Mouse (Mus musculus) heart, embryonic 11.5 days (tissue): ENCODE measurements around the gene Egfem1. TPM values are rescaled to one million over a fixed set of nuclear protein-coding genes. Genes with fewer than 3 reads are reported as not detected.

ENCODE experiments used
- ATAC-seq: fragments of 200-750 bp; cut with Nextera tagmentation; replicated peaks from 2 replicates; pipeline ENCODE4 v1.8.0; 2017; ENCODE audit warnings: moderate library complexity; ENCODE audit not compliant: insufficient number of reproducible peaks, low FRiP score, low TSS enrichment
- H3K27ac ChIP-seq: fragments of 300-500 bp; sonication (generic); 2 replicates; pipeline ENCODE4 v1.5.1; 2014; ENCODE audit warnings: mild to moderate bottlenecking, low read depth, low read length
- H3K27me3 ChIP-seq: fragments of 300-500 bp; sonication (generic); 2 replicates; pipeline ENCODE4 v1.6.1; 2014; ENCODE audit warnings: mild to moderate bottlenecking, low read length, mixed read lengths; ENCODE audit not compliant: control insufficient read depth, insufficient read depth
- H3K36me3 ChIP-seq: fragments of 300-500 bp; sonication (generic); 2 replicates; pipeline ENCODE4 v1.6.1; 2014; ENCODE audit warnings: mild to moderate bottlenecking, low read length, moderate library complexity, mixed read lengths; ENCODE audit not compliant: control insufficient read depth, insufficient read depth
- H3K4me1 ChIP-seq: fragments of 300-500 bp; sonication (generic); 2 replicates; pipeline ENCODE4 v1.6.1; 2014; ENCODE audit warnings: low read length; ENCODE audit not compliant: control insufficient read depth, insufficient read depth
- H3K4me2 ChIP-seq: fragments of 300-500 bp; sonication (generic); 2 replicates; pipeline ENCODE4 v1.6.1; 2014; ENCODE audit warnings: mild to moderate bottlenecking, moderate library complexity
- H3K4me3 ChIP-seq: fragments of 300-500 bp; sonication (generic); 2 replicates; pipeline ENCODE4 v1.5.1; 2014; ENCODE audit warnings: low read depth, low read length
- H3K9ac ChIP-seq: fragments of 300-500 bp; sonication (generic); 2 replicates; pipeline ENCODE4 v1.6.1; 2014; ENCODE audit warnings: mild to moderate bottlenecking, low read depth, low read length, moderate library complexity
- H3K9me3 ChIP-seq: fragments of 300-500 bp; sonication (generic); replicated peaks from 2 replicates; pipeline ENCODE4 v1.6.1; 2016; ENCODE audit warnings: low read length; ENCODE audit not compliant: control insufficient read depth
- WGBS: fragments of 180-500 bp; shearing (Covaris S2); extraction: QIAGEN DNeasy Blood & Tissue Kit; methylation state at CpG from one replicate; pipeline ENCODE4 v1.1.7; 2014; ENCODE audit not compliant: insufficient replicate concordance; 5-methylcytosine and 5-hydroxymethylcytosine counted together
- polyA plus RNA-seq: library from polyadenylated mRNA; unstranded; fragments of >200 nt; fragmentation: Nextera tagmentation; extraction: Ambion mirVana; gene quantifications from 2 replicates; pipeline ENCODE4 v1.2.1, GENCODE M21; 2014

The Egfem1 gene
- polyA plus RNA-seq: 0.07 and 0.11 TPM in 2 replicates

- H3K4me2 ChIP-seq: peak within 1 kb of the TSS; percentile 93
- no peaks in the 10 kb centered on the region for H3K9me3 ChIP-seq
- no peaks in the 10 kb centered on the region for H3K36me3 ChIP-seq
- peaks cover 5% of the 10 kb centered on the region; the same call in 1 of the 2 replicates for H3K4me1 ChIP-seq
- H3K27ac ChIP-seq: no peak within 1 kb of the TSS
- peaks cover 40% of the 10 kb centered on the region for H3K27me3 ChIP-seq
- peak within 1 kb of the TSS; percentile 50 for H3K4me3 ChIP-seq
- WGBS: 7% methylated on average over 12 of the region's 12 CpGs
- no peak within 1 kb of the TSS for H3K9ac ChIP-seq
- no peak for ATAC-seq
Measured at GRCm38 (mm10) chr3:29081952-29082295, at the start of gene Egfem1. Gene Egfem1 (plus strand): TSS chr3:29082023.

DNA sequence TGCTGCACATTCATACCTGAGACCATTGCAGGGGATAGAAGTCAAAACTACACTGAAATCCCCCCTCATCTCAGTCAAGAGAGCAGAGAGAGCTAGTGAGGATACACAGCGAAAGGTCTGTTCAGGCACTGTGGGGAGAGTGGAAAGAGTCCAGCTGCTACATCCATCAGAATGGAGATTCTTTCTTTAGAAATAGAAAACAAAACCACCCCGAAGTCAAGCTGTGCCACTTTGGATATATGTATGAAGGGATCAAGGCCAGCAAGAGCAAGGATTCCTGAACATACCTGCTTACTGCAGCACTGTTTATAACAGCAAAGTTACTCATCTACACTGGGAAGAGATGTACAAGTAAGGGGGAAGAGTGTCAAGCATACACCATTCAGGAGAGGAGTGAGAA is 48.7 kb upstream of the Egfem1 start:
- no peaks in the 10 kb centered on the region for H3K4me1 ChIP-seq
- H3K9ac ChIP-seq: no peak overlapping the region
- no peaks in the 10 kb centered on the region for H3K27me3 ChIP-seq
- H3K9me3 ChIP-seq: no peaks in the 10 kb centered on the region
- no peak for ATAC-seq
- 68% methylated on average over 2 of the region's 2 CpGs for WGBS
- no peaks in the 10 kb centered on the region for H3K36me3 ChIP-seq
- no peak overlapping the region for H3K27ac ChIP-seq
- no peak overlapping the region for H3K4me2 ChIP-seq
- H3K4me3 ChIP-seq: no peak overlapping the region

DNA sequence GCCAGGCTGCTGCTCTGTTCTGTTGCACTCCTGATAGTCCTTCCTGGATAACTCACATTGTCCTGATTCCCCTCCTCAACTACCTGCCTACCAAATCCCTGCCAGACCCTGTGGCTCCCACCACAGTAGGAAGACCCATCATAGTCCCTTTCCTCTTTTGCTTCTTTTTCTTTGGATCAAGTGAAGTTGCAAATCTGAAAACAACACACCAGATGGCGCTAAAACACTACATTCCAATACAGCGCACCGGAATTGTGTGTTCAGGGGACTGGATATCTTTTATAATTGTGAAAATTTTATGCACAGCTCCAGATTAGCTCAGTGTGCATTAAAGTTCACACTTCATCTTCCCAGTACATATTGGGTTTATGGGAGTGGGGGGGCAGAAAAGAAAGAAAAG is 45.7 kb upstream of the Egfem1 start:
- Histone ChIP-seq H3K9ac (no peak overlapping the region), H3K4me2 (no peak overlapping the region), H3K27ac (no peak overlapping the region), H3K9me3 (no peaks in the 10 kb centered on the region), H3K4me3 (no peak overlapping the region), H3K4me1 (no peaks in the 10 kb centered on the region), H3K36me3 (no peaks in the 10 kb centered on the region), H3K27me3 (no peaks in the 10 kb centered on the region)
- ATAC-seq: no peak
- 2% methylated on average over 3 of the region's 3 CpGs for WGBS

DNA sequence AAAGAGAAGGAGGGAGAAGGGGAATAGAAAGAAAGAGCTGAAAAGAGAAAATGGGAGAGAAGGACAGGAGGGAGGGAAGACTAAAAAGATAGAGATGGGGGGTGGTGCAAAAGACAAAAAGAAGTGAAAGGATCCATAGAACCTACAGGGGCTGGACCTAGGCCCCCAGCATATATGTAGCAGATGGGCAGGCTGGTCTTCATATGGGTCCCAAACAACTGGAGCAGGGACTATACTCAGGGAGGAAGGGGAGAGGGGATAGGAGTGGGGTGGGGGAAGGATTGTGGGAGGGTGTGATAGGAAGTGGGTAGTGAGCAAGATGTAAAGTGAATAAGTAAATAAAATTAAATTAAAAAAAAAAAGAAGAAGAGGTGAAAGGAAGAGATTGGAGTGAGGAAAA is 45.2 kb upstream of the Egfem1 start:
- Histone ChIP-seq H3K9me3 (no peaks in the 10 kb centered on the region), H3K9ac (no peak overlapping the region), H3K27ac (no peak overlapping the region), H3K27me3 (no peaks in the 10 kb centered on the region), H3K4me3 (no peak overlapping the region), H3K4me1 (no peaks in the 10 kb centered on the region), H3K4me2 (no peak overlapping the region), H3K36me3 (no peaks in the 10 kb centered on the region)
- no peak for ATAC-seq

DNA sequence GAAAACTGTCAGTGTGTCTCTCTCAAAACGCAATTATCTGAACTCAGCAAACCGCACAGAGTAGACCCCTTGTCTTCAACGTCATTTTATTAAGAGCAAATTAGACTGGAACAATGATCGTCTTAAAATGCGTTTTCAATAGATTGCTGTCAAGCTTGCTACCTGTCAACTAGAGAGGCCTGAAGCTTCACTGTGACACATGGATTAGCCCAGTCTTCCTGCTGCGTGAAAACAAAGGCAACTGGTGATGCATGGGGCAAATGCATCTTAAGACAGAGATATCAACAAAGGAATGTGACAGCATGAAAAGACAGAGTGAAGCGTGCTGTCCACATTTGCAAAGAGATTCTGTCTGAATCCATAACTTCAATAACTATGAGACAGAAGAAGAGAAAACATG is 41.8 kb upstream of the Egfem1 start:
- no peak overlapping the region for H3K9ac ChIP-seq
- WGBS: 84% methylated on average over 7 of the region's 7 CpGs
- no peaks in the 10 kb centered on the region for H3K9me3 ChIP-seq

DNA sequence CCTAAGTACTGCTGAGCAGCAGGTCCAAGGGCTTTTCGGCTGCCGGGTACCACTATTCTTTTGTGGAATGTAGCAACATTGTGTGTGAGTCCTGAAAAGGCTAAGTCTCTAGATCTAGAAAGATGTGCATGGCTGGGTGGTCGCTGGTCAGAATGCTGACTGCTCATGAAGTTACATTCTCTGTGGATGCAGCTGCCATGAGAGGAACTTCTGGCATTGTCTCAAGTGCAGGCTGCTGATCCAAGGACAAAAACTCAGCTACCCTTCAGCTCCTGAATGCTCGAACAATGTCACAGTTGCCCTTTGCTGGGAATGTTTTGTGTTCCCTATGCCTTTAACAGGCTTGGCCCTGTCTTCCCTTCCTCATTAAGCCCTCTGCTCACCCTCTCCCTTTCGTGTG is 35.5 kb upstream of the Egfem1 start:
- H3K9me3 ChIP-seq: no peaks in the 10 kb centered on the region
- H3K4me1 ChIP-seq: no peaks in the 10 kb centered on the region
- WGBS: 76% methylated on average over 5 of the region's 5 CpGs
- no peak overlapping the region for H3K27ac ChIP-seq
- no peak overlapping the region for H3K9ac ChIP-seq
- H3K27me3 ChIP-seq: no peaks in the 10 kb centered on the region
- ATAC-seq: no peak
- no peaks in the 10 kb centered on the region for H3K36me3 ChIP-seq
- H3K4me2 ChIP-seq: no peak overlapping the region
- no peak overlapping the region for H3K4me3 ChIP-seq

More for the DNA sequence above, 41.8 kb upstream of the Egfem1 start:
- H3K4me2 ChIP-seq: no peak overlapping the region
- no peaks in the 10 kb centered on the region for H3K36me3 ChIP-seq
- H3K27ac ChIP-seq: no peak overlapping the region
- H3K27me3 ChIP-seq: no peaks in the 10 kb centered on the region
- no peaks in the 10 kb centered on the region for H3K4me1 ChIP-seq
- H3K4me3 ChIP-seq: no peak overlapping the region
- no peak for ATAC-seq

DNA sequence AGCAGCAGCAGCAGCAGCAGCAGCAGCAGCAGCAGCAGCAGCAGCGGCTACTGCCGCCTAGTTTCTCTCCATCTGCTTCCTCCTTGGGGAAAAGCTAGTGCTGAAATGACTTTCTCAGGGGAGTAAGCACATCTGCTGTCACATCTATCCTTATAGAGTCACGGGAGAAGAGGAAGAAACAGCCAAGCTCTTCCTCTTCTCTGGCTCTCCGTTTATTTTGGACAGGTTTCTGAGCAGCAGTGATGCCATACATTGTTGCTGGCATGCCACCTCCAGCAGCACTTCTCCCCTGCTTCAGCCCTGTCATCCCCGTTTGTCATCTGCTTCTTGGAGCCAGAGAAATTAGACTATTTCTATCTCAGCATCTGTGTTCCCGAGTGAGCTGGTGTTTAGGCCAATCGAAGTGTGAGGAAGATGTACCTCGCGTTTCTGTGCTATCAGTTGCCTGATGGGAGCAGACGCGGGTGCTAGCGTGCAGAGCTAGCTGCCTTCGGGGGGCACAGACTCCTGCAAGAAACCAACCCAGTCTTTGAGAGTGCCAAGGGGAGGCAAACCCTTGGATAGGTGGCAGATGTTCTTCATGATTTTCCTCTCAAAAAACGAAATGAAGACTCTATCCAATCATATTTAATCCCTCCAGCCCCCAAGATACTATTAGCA is 34.4 kb upstream of the Egfem1 start:
- H3K4me2 ChIP-seq: no peak overlapping the region
- ATAC-seq: no peak
- WGBS: 65% methylated on average over 14 of the region's 14 CpGs

GRCm38 (mm10) chr3:29063156-29063555 is 18.7 kb upstream of the Egfem1 start:
- Histone ChIP-seq H3K4me3 (no peak overlapping the region), H3K9ac (no peak overlapping the region), H3K4me2 (no peak overlapping the region), H3K27ac (no peak overlapping the region), H3K27me3 (no peaks in the 10 kb centered on the region), H3K4me1 (no peaks in the 10 kb centered on the region), H3K36me3 (no peaks in the 10 kb centered on the region), H3K9me3 (no peaks in the 10 kb centered on the region)
- 74% methylated on average over 4 of the region's 4 CpGs for WGBS
- no peak for ATAC-seq

More for the DNA sequence above, 34.4 kb upstream of the Egfem1 start:
- no peak overlapping the region for H3K4me3 ChIP-seq
- H3K9me3 ChIP-seq: no peaks in the 10 kb centered on the region
- no peak overlapping the region for H3K9ac ChIP-seq
- H3K27me3 ChIP-seq: no peaks in the 10 kb centered on the region
- H3K36me3 ChIP-seq: no peaks in the 10 kb centered on the region
- H3K4me1 ChIP-seq: no peaks in the 10 kb centered on the region
- no peak overlapping the region for H3K27ac ChIP-seq

GRCm38 (mm10) chr3:29068428-29069098 is 13.3 kb upstream of the Egfem1 start:
- Histone ChIP-seq H3K36me3 (no peaks in the 10 kb centered on the region), H3K27ac (no peak overlapping the region), H3K27me3 (no peaks in the 10 kb centered on the region), H3K9me3 (no peaks in the 10 kb centered on the region), H3K4me1 (no peaks in the 10 kb centered on the region), H3K4me2 (no peak overlapping the region), H3K9ac (no peak overlapping the region), H3K4me3 (no peak overlapping the region)
- 72% methylated on average over 6 of the region's 6 CpGs for WGBS
- ATAC-seq: no peak
